Mouse (Mus musculus): ENCODE results near the gene Gm49337. TPM values are rescaled to one million over a fixed set of nuclear protein-coding genes. Genes with fewer than 3 reads are reported as not detected.

The Gm49337 gene
- total and polyA plus RNA-seq, 2 experiments from 2014 or later = not detected

GRCm38 (mm10) chr4:116169353-116169672 is 3.9 kb upstream of the Gm49337 start:
- Histone ChIP-seq H3K4me2 (ENCODE audit: low read depth, low read length) (no peak overlapping the region), H3K27me3 (ENCODE audit: insufficient read depth, low read length) (no peaks in the 10 kb centered on the region), H3K36me3 (ENCODE audit: insufficient read depth, low read length) (no peaks in the 10 kb centered on the region), H3K4me3 (ENCODE audit: low read length) (no peak overlapping the region), H3K9ac (replicated peaks; ENCODE audit: low read length) (no peak overlapping the region), H3K4me1 (ENCODE audit: insufficient read depth, low read length) (0 out of 2 replicates have a peak, but pooled peaks cover under 1% of the 10 kb centered on the region), H3K27ac (no peak overlapping the region), H3K9me3 (ENCODE audit: low read length) (no peaks in the 10 kb centered on the region)
- no peak for TF ChIP-seq CTCF (IDR thresholded peaks at IDR 0.05; ENCODE audit: low read depth)
- no peak for DNase-seq (ENCODE audit: low spot score)
- ATAC-seq = peak; percentile 38
- WGBS = 62% methylated on average over 3 of the region's 3 CpGs

GRCm38 (mm10) chr4:116173752-116174151 is 568 bp downstream of the Gm49337 start:
- Histone ChIP-seq H3K27me3 (ENCODE audit: insufficient read depth, low read length) (no peaks in the 10 kb centered on the region), H3K4me1 (ENCODE audit: insufficient read depth, low read length) (peaks cover 21% of the 10 kb centered on the region), H3K4me3 (ENCODE audit: low read length) (no peak overlapping the region), H3K27ac (no peak overlapping the region), H3K9me3 (ENCODE audit: low read length) (no peaks in the 10 kb centered on the region), H3K9ac (replicated peaks; ENCODE audit: low read length) (no peak overlapping the region), H3K4me2 (ENCODE audit: low read depth, low read length) (no peak overlapping the region), H3K36me3 (ENCODE audit: insufficient read depth, low read length) (no peaks in the 10 kb centered on the region)
- DNase-seq (ENCODE audit: low spot score) = no peak
- WGBS = 81% methylated on average over 4 of the region's 4 CpGs
- no peak for TF ChIP-seq CTCF (IDR thresholded peaks at IDR 0.05; ENCODE audit: low read depth)
- no peak for ATAC-seq

GRCm38 (mm10) chr4:116174466-116175116 is 1.4 kb downstream of the Gm49337 start:
- DNase-seq (ENCODE audit: low spot score) = peak; percentile 21
- H3K27me3 ChIP-seq (ENCODE audit: insufficient read depth, low read length) = no peaks in the 10 kb centered on the region
- no peaks in the 10 kb centered on the region for H3K9me3 ChIP-seq (ENCODE audit: low read length)
- peaks cover 21% of the 10 kb centered on the region for H3K4me1 ChIP-seq (ENCODE audit: insufficient read depth, low read length)
- ATAC-seq = no peak
- H3K4me3 ChIP-seq (ENCODE audit: low read length) = no peak overlapping the region
- H3K4me2 ChIP-seq (ENCODE audit: low read depth, low read length) = no peak overlapping the region
- H3K27ac ChIP-seq = peak overlapping the region; percentile 89; the same call in 1 of the 2 replicates
- no peak for TF ChIP-seq CTCF (IDR thresholded peaks at IDR 0.05; ENCODE audit: low read depth)
- H3K9ac ChIP-seq (replicated peaks; ENCODE audit: low read length) = no peak overlapping the region
- whole genome bisulfite sequencing = 48% methylated on average over 6 of the region's 6 CpGs
- no peaks in the 10 kb centered on the region for H3K36me3 ChIP-seq (ENCODE audit: insufficient read depth, low read length)

DNA sequence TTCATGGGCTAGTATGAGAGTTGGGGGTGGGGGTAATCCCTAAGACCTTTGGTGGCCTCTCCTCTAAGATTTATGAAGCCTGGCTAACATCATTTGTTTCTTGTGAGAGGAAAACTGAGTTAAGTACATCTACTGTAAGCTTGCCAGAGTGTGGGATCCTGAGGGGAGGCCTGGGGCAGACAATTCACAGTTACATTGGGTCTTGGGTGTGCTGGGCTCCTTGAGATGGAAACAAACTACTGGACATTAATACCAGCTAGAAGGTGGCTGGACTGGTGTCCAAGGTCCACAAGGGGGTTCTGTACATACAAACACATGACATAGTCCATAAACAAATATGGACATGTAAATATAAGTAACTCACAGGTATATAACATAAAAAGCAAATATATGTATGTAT is 2.0 kb downstream of the Gm49337 start:
- DNase-seq (ENCODE audit: low spot score) = no peak
- Histone ChIP-seq H3K4me1 (ENCODE audit: insufficient read depth, low read length) (peaks cover 21% of the 10 kb centered on the region), H3K27ac (peak overlapping the region; percentile 89; the same call in 1 of the 2 replicates), H3K9me3 (ENCODE audit: low read length) (no peaks in the 10 kb centered on the region), H3K27me3 (ENCODE audit: insufficient read depth, low read length) (no peaks in the 10 kb centered on the region), H3K36me3 (ENCODE audit: insufficient read depth, low read length) (no peaks in the 10 kb centered on the region), H3K9ac (replicated peaks; ENCODE audit: low read length) (0 out of 2 replicates have a peak overlapping the region, but pooled peaks have one; percentile 28), H3K4me2 (ENCODE audit: low read depth, low read length) (peak overlapping the region; percentile 34), H3K4me3 (ENCODE audit: low read length) (no peak overlapping the region)
- no peak for TF ChIP-seq CTCF (IDR thresholded peaks at IDR 0.05; ENCODE audit: low read depth)
- no peak for ATAC-seq

DNA sequence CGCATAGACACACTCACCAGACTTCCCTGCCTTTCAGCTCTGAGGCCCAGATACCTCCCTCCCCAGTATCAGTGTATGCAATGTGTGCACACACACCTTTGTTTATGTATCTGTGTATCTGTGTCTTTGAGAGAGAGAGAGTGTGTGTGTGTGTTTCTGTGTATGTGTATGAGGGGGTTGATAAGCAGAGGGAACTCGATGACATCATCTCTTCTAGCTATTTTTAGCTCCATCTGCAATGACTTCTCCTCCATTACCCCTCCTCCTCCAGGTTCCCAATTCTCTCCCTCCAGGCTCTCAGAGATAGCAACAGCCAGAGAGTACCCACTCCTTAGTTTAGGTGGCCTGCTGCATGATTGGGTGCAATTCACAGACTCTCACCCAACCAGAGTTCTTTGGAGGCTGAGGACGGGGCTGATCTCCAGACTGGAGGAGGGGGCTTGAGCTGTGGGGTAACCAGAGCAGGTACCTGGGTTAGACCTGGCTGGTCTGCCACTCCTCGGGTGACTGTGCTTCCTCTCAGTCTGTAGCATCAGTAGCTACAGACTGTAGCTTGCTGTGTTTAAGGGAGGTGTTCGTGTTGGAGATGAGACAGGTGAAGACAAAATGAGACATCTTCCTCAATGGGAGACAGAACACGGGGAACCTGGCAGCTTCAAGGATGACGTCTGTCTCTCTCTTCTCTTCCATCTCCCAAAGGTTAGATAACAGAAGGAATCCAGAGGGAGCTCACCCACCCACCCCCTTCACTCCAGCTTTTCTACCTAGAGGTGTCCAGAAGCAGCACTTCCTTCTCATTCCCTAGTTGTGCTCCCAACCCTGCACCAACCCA is 2.7 kb downstream of the Gm49337 start:
- TF ChIP-seq CTCF (IDR thresholded peaks at IDR 0.05; ENCODE audit: low read depth) = no peak

DNA sequence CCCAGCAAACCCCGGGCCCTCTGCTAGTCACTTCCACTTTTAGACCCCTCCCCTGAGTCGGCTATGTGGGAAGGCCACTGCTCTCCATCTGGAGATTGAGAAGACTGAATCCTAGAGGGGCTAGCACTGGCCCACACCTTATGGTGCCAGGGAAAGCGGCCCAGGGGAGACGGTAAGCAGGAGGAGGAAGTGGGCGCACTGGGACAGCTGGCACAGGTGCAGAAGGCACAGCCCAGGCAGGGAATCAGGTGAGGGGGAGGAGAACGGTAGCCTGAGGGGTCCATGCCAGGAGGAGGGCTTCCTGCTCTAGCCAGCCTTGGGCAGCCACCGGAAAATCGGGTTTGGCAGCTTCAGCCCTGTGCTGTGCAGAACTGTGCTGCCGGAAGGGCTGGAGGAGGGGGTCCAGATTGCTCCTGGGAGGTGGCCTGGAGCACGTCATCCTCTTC is 3.4 kb downstream of the Gm49337 start:
- peak overlapping the region; percentile 45 for H3K9ac ChIP-seq (replicated peaks; ENCODE audit: low read length)

More for the DNA sequence above, 2.7 kb downstream of the Gm49337 start:
- Histone ChIP-seq H3K27ac (peak overlapping the region; percentile 89), H3K9ac (replicated peaks; ENCODE audit: low read length) (peak overlapping the region; percentile 45), H3K4me3 (ENCODE audit: low read length) (0 out of 2 replicates have a peak overlapping the region, but pooled peaks have one; percentile 4), H3K27me3 (ENCODE audit: insufficient read depth, low read length) (no peaks in the 10 kb centered on the region), H3K36me3 (ENCODE audit: insufficient read depth, low read length) (no peaks in the 10 kb centered on the region), H3K4me2 (ENCODE audit: low read depth, low read length) (peak overlapping the region; percentile 52), H3K4me1 (ENCODE audit: insufficient read depth, low read length) (peaks cover 21% of the 10 kb centered on the region), H3K9me3 (ENCODE audit: low read length) (no peaks in the 10 kb centered on the region)
- peak; percentile 78 for DNase-seq (ENCODE audit: low spot score)
- 56% methylated on average over 7 of the region's 7 CpGs for WGBS
- peak; percentile 86 for ATAC-seq

More for the DNA sequence above, 3.4 kb downstream of the Gm49337 start:
- ATAC-seq = peak; percentile 87
- Histone ChIP-seq H3K4me3 (ENCODE audit: low read length) (0 out of 2 replicates have a peak overlapping the region, but pooled peaks have one; percentile 4), H3K9me3 (ENCODE audit: low read length) (no peaks in the 10 kb centered on the region), H3K4me2 (ENCODE audit: low read depth, low read length) (peak overlapping the region; percentile 52), H3K27me3 (ENCODE audit: insufficient read depth, low read length) (no peaks in the 10 kb centered on the region), H3K27ac (peak overlapping the region; percentile 89), H3K4me1 (ENCODE audit: insufficient read depth, low read length) (peaks cover 21% of the 10 kb centered on the region), H3K36me3 (ENCODE audit: insufficient read depth, low read length) (no peaks in the 10 kb centered on the region)
- DNase-seq (ENCODE audit: low spot score) = peak; percentile 89
- WGBS = 21% methylated on average over 10 of the region's 10 CpGs
- TF ChIP-seq CTCF (IDR thresholded peaks at IDR 0.05; ENCODE audit: low read depth) = no peak
